Mouse (Mus musculus) c-Kit-negative CD71-positive TER-119-positive erythroid progenitor cells, embryonic 14.5 days (primary cell): ENCODE measurements around the gene Zcchc7.
A peak's percentile ranks its signal among the peaks of the same experiment; 100 is the strongest.
"Not testable (repeated sequence)": the region's sequence is repeated elsewhere in the genome, so short reads cannot be mapped to it uniquely, and the experiment has no call there.

ENCODE experiments used
- DNase-seq: peaks from one replicate; pipeline ENCODE4 v3.0.0-alpha.2; 2013; ENCODE audit warnings: low read depth, low spot score

Gene Zcchc7

GRCm38 (mm10) chr4:44757131-44757530 is 1.5 kb downstream of the Zcchc7 start:
- DNase-seq = not testable (repeated sequence)

- DNase-seq = no peak
Measured at GRCm38 (mm10) chr4:44774890-44775289, 19.2 kb downstream of the Zcchc7 start.

- no peak for DNase-seq
Measured at GRCm38 (mm10) chr4:44776651-44777050, 21.0 kb downstream of the Zcchc7 start.

- DNase-seq = no peak
Measured at GRCm38 (mm10) chr4:44777101-44777500, 21.4 kb downstream of the Zcchc7 start.

GRCm38 (mm10) chr4:44777711-44778110 is 22.0 kb downstream of the Zcchc7 start:
- DNase-seq = no peak

- DNase-seq = no peak
Measured at GRCm38 (mm10) chr4:44778316-44778715, 22.6 kb downstream of the Zcchc7 start.

- DNase-seq = no peak
Measured at GRCm38 (mm10) chr4:44780462-44781157, 24.9 kb downstream of the Zcchc7 start.

- no peak for DNase-seq
Measured at GRCm38 (mm10) chr4:44781494-44781893, 25.8 kb downstream of the Zcchc7 start.

- DNase-seq = no peak
Measured at GRCm38 (mm10) chr4:44783566-44784292, 28.1 kb downstream of the Zcchc7 start.

GRCm38 (mm10) chr4:44812855-44813254 is 57.2 kb downstream of the Zcchc7 start:
- no peak for DNase-seq

- DNase-seq = peak; percentile 4
Measured at GRCm38 (mm10) chr4:44813770-44814169, 58.1 kb downstream of the Zcchc7 start.

GRCm38 (mm10) chr4:44816584-44816983 is 60.9 kb downstream of the Zcchc7 start:
- DNase-seq = no peak

GRCm38 (mm10) chr4:44830609-44831008 is 74.9 kb downstream of the Zcchc7 start:
- no peak for DNase-seq

GRCm38 (mm10) chr4:44851835-44852251 is 96.2 kb downstream of the Zcchc7 start:
- DNase-seq = no peak

- DNase-seq = no peak
Measured at GRCm38 (mm10) chr4:44871591-44871990, 115.9 kb downstream of the Zcchc7 start.

GRCm38 (mm10) chr4:44872048-44872447 is 116.4 kb downstream of the Zcchc7 start:
- no peak for DNase-seq

- DNase-seq = no peak
Measured at GRCm38 (mm10) chr4:44880065-44880623, 124.5 kb downstream of the Zcchc7 start.

GRCm38 (mm10) chr4:44886143-44886542 is 130.5 kb downstream of the Zcchc7 start:
- no peak for DNase-seq

GRCm38 (mm10) chr4:44891344-44891743 is 135.7 kb downstream of the Zcchc7 start:
- DNase-seq = no peak

GRCm38 (mm10) chr4:44905651-44906271 is 150.1 kb downstream of the Zcchc7 start:
- no peak for DNase-seq

- DNase-seq = no peak
Measured at GRCm38 (mm10) chr4:44906399-44906798, 150.7 kb downstream of the Zcchc7 start.

GRCm38 (mm10) chr4:44910065-44910464 is 154.4 kb downstream of the Zcchc7 start:
- DNase-seq = no peak
